Mouse (Mus musculus) spleen, adult 10 weeks (tissue): Measurements from ENCODE around the gene Scpep1. TPM values are rescaled to one million over a fixed set of nuclear protein-coding genes. Genes with fewer than 3 reads are reported as not detected.

Source experiments
- polyA plus RNA-seq: library from polyadenylated mRNA; stranded (reverse); fragments of 350-450 nt; fragmentation: Illumina TruSeq; extraction: RNeasy Lipid Tissue Mini Kit (QIAGEN cat#74804); gene quantifications from one replicate; pipeline ENCODE4 v1.2.3, GENCODE M21; 2015; ENCODE audit warnings: low replicate concordance; ENCODE audit not compliant: insufficient read depth

Scpep1 gene
- polyA plus RNA-seq: 65.9 TPM

GRCm38 (mm10) chr11:88955217-88955969 lies at the start of gene Scpep1:
Scpep1 (minus strand) TSS chr11:88955465.

GRCm38 (mm10) chr11:88998974-88999722 lies 43.9 kb upstream of the Scpep1 start, which contains the start of gene Trim25:
Trim25 (plus strand) TSS chr11:88999376.

GRCm38 (mm10) chr11:88970202-88970732 lies 15.0 kb upstream of the Scpep1 start, which contains the start of gene Coil:
Coil (plus strand) TSS chr11:88970252.

DNA sequence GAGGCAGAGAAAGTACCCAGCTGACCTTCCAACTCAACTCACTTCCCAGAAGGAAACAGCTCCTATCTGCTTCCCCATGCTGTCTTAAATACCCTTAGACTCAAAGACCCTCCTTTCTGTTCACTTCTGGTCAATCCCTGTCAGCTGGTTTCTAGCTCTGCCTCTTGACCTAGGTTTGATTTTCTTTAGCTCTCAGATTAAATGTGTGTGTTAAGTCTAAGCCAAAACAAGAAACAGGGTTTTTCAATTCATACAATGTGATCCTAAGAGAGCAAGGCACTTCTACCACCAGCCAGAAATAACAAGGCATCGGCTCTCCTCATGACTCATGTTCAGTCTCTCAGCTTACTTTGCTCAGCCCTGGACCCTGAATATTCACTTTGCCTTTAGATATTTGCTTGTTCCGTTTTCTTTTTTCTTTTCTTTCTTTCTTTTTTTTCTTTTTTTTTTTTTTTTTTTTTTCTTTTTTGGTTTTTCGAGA lies 11.7 kb upstream of the Scpep1 start, which contains the start of gene Elobl:
Gene Elobl (minus strand): TSS at position 51 of the 481 bp plus-strand sequence.

Other genes with a start within 250 kb of the Scpep1 start
- 46.0 TPM for gene Msi2, start 237.0 kb downstream of the Scpep1 start, polyA plus RNA-seq
- gene Akap1, start 90.9 kb downstream of the Scpep1 start, polyA plus RNA-seq: 5.7 TPM
- gene Elobl, start 11.5 kb upstream of the Scpep1 start, polyA plus RNA-seq: not detected
- 11.9 TPM for gene Coil, start 14.8 kb upstream of the Scpep1 start, polyA plus RNA-seq
- gene Trim25, start 43.9 kb upstream of the Scpep1 start, polyA plus RNA-seq: 72.6 TPM
- 12.3 TPM for gene Dgke, start 111.4 kb upstream of the Scpep1 start, polyA plus RNA-seq
- not detected for gene Gm525, start 118.4 kb upstream of the Scpep1 start, polyA plus RNA-seq